Mouse (Mus musculus) MEL (cell line): ENCODE measurements at regions not wholly inside any gene's neighbourhood (a gene's known extent, or its start where the extent isn't known, plus 50 kb on each side); places are given as distances from the start of the nearest gene placed in this dataset.

Experiments used
- DNase-seq: peaks from one replicate; pipeline ENCODE4 v3.0.0; 2011; ENCODE audit warnings: low read depth, low spot score
- H3K27ac ChIP-seq: 2 replicates; pipeline ENCODE4 v1.5.1; 2012; ENCODE audit warnings: low read depth, mild to moderate bottlenecking, control low read depth, low read length, moderate library complexity; ENCODE audit not compliant: control insufficient read depth
- H3K27me3 ChIP-seq, 2 experiments: fragments of 150-350 bp in 1 of 2; sonication (generic) in 1 of 2; 2 replicates each; pipeline ENCODE4 v1.6.1; 2012; ENCODE audit warnings: low read length in 2 of 2, mild to moderate bottlenecking in 2 of 2, improper control_type of control experiment in 1 of 2, moderate library complexity in 1 of 2; ENCODE audit not compliant: insufficient read depth in 2 of 2, control insufficient read depth in 1 of 2
- H3K36me3 ChIP-seq, 2 experiments: 2 replicates each; pipeline ENCODE4 v1.6.1; 2012 to 2014; ENCODE audit warnings: low read length in 2 of 2, improper control_type of control experiment in 1 of 2, inconsistent platforms in 1 of 2, mild to moderate bottlenecking in 1 of 2; ENCODE audit not compliant: insufficient read depth in 2 of 2, control insufficient read depth in 1 of 2
- H3K4me1 ChIP-seq, 2 experiments: fragments of 150-350 bp in 1 of 2; sonication (generic) in 1 of 2; 2 replicates each; pipeline ENCODE4 v1.6.1; 2012; ENCODE audit warnings: low read length in 2 of 2, improper control_type of control experiment in 1 of 2, mild to moderate bottlenecking in 1 of 2; ENCODE audit not compliant: insufficient read depth in 2 of 2, control insufficient read depth in 1 of 2
- H3K4me3 ChIP-seq, 2 experiments: fragments of 150-350 bp in 1 of 2; sonication (generic) in 1 of 2; 2 replicates each; pipeline ENCODE4 v1.5.1; 2012; ENCODE audit warnings: low read depth in 2 of 2, low read length in 2 of 2, mild to moderate bottlenecking in 2 of 2, moderate library complexity in 2 of 2, control low read depth in 1 of 2, improper control_type of control experiment in 1 of 2; ENCODE audit not compliant: control insufficient read depth in 1 of 2, insufficient read depth in 1 of 2
- H3K79me2 ChIP-seq: 2 replicates; pipeline ENCODE4 v1.6.1; 2012; ENCODE audit warnings: mild to moderate bottlenecking, low read length, moderate library complexity; ENCODE audit not compliant: control insufficient read depth, poor library complexity, insufficient read depth
- H3K9ac ChIP-seq: 2 replicates; pipeline ENCODE4 v1.6.1; 2012; ENCODE audit warnings: low read depth, mild to moderate bottlenecking, control low read depth, low read length, moderate library complexity; ENCODE audit not compliant: control insufficient read depth, poor library complexity, severe bottlenecking
- H3K9me3 ChIP-seq: fragments of 150-350 bp; sonication (generic); replicated peaks from 2 replicates; pipeline ENCODE4 v1.6.1; 2012; ENCODE audit warnings: mild to moderate bottlenecking, low read length, improper control_type of control experiment, moderate library complexity; ENCODE audit not compliant: insufficient read depth
- CHD1 ChIP-seq: IDR thresholded peaks from 2 replicates; pipeline ENCODE4 v1.6.1; 2012; ENCODE audit warnings: low read depth, mild to moderate bottlenecking, inconsistent platforms, low read length, improper control_type of control experiment
- CTCF ChIP-seq, 3 experiments: IDR thresholded peaks in 2 of 3; conservative IDR thresholded peaks in 1 of 3; 2 replicates each; pipeline ENCODE4 v1.5.1; 2011 to 2012; ENCODE audit warnings: low read length in 3 of 3, low read depth in 2 of 3, mild to moderate bottlenecking in 2 of 3, improper control_type of control experiment in 1 of 3, inconsistent platforms in 1 of 3, mixed read lengths in 1 of 3, moderate library complexity in 1 of 3; ENCODE audit not compliant: control insufficient read depth in 1 of 3, insufficient read depth in 1 of 3, poor library complexity in 1 of 3, severe bottlenecking in 1 of 3
- E2F4 ChIP-seq: IDR thresholded peaks from 2 replicates; pipeline ENCODE4 v1.6.1; 2011; ENCODE audit warnings: low read depth, low read length, improper control_type of control experiment, borderline replicate concordance
- EP300 ChIP-seq, 2 experiments: IDR thresholded peaks; 2 replicates each; pipeline ENCODE4 v1.6.1; 2011; ENCODE audit warnings: improper control_type of control experiment in 2 of 2, low read length in 2 of 2, low read depth in 1 of 2, mild to moderate bottlenecking in 1 of 2
- GABPA ChIP-seq: IDR thresholded peaks from 2 replicates; pipeline ENCODE4 v1.6.1; 2012; ENCODE audit warnings: low read depth, mild to moderate bottlenecking, inconsistent platforms, low read length, improper control_type of control experiment, moderate library complexity
- MEF2A ChIP-seq: IDR thresholded peaks from 2 replicates; pipeline ENCODE4 v1.6.1; 2014; ENCODE audit warnings: low read depth, mild to moderate bottlenecking, inconsistent platforms, low read length, improper control_type of control experiment; ENCODE audit not compliant: poor library complexity, insufficient replicate concordance, severe bottlenecking; ENCODE audit errors: extremely low read depth
- MXI1 ChIP-seq: IDR thresholded peaks from 2 replicates; pipeline ENCODE4 v1.6.1; 2011; ENCODE audit warnings: mild to moderate bottlenecking, low read depth, low read length, improper control_type of control experiment
- MYC ChIP-seq: IDR thresholded peaks from 2 replicates; pipeline ENCODE4 v1.6.1; 2011; ENCODE audit warnings: low read depth, mild to moderate bottlenecking, low read length, improper control_type of control experiment, moderate library complexity
- POLR2AphosphoS2 ChIP-seq: IDR thresholded peaks from 2 replicates; pipeline ENCODE4 v1.6.1; 2011; ENCODE audit warnings: low read length, improper control_type of control experiment
- POLR2AphosphoS5 ChIP-seq: IDR thresholded peaks from 2 replicates; pipeline ENCODE4 v1.6.1; 2012; ENCODE audit warnings: low read depth, borderline replicate concordance, mild to moderate bottlenecking, inconsistent platforms, low read length, moderate library complexity, mixed read lengths
- SIN3A ChIP-seq: IDR thresholded peaks from 2 replicates; pipeline ENCODE4 v1.6.1; 2012; ENCODE audit warnings: low read length, improper control_type of control experiment, inconsistent platforms
- TAL1 ChIP-seq: IDR thresholded peaks from 2 replicates; pipeline ENCODE4 v1.6.1; 2012; ENCODE audit warnings: mild to moderate bottlenecking, inconsistent platforms, low read length, moderate library complexity, mixed read lengths
- UBTF ChIP-seq: IDR thresholded peaks from 2 replicates; pipeline ENCODE4 v1.6.1; 2012; ENCODE audit warnings: low read depth, mild to moderate bottlenecking, inconsistent platforms, low read length, improper control_type of control experiment, moderate library complexity, borderline replicate concordance; ENCODE audit not compliant: insufficient read depth
- USF1 ChIP-seq: IDR thresholded peaks from 2 replicates; pipeline ENCODE4 v1.6.1; 2014; ENCODE audit warnings: low read depth, mild to moderate bottlenecking, inconsistent platforms, low read length, improper control_type of control experiment, moderate library complexity
- USF2 ChIP-seq, 2 experiments: IDR thresholded peaks; 2 replicates each; pipeline ENCODE4 v1.6.1; 2011 to 2012; ENCODE audit warnings: improper control_type of control experiment in 2 of 2, low read length in 2 of 2, borderline replicate concordance in 1 of 2, inconsistent platforms in 1 of 2, low read depth in 1 of 2, mild to moderate bottlenecking in 1 of 2; ENCODE audit not compliant: insufficient read depth in 1 of 2
- ZKSCAN1 ChIP-seq: IDR thresholded peaks from 2 replicates; pipeline ENCODE4 v1.6.1; 2012; ENCODE audit warnings: low read depth, mild to moderate bottlenecking, inconsistent platforms, low read length, improper control_type of control experiment, moderate library complexity
- ZNF384 ChIP-seq: IDR thresholded peaks from 2 replicates; pipeline ENCODE4 v1.6.1; 2012; ENCODE audit warnings: low read depth, mild to moderate bottlenecking, inconsistent platforms, low read length, improper control_type of control experiment

DNA sequence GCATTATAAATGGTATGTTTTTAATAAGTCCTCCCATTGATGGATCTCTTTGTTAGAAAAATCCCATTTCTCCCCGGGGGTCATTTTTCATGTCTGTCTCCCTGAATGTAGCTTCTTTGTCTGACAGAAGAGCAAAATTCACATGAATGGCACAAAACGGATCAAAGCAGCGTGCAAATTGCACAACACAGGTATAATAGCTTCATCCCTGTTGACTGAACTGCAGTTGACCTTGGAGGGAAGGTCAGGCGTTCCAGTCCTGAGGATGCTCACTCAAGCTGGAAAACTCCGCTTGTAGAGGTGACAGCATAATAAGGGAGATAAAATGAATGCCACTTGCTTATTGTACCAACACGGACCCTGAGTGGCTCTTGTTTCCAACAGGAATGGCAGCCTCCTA lies 446.6 kb downstream of the Prim2 start:
- Histone ChIP-seq H3K9ac (no peak overlapping the region), H3K27ac (no peak overlapping the region), H3K4me3 (no peak overlapping the region), H3K27me3 (no peaks in the 10 kb centered on the region), H3K9me3 (no peaks in the 10 kb centered on the region), H3K36me3 (no peaks in the 10 kb centered on the region), H3K79me2 (no peaks in the 10 kb centered on the region), H3K4me1 (no peaks in the 10 kb centered on the region)
- no peak for DNase-seq
- TF ChIP-seq MEF2A (no peak), CTCF (IDR thresholded peaks at IDR 0.05 in 2 of 3, conservative IDR thresholded peaks at IDR 0.05 in 1 of 3; ENCODE audit: control insufficient read depth in 1 of 3, insufficient read depth in 1 of 3, low read depth in 2 of 3, low read length in 3 of 3, poor library complexity in 1 of 3, severe bottlenecking in 1 of 3) (no peak)

DNA sequence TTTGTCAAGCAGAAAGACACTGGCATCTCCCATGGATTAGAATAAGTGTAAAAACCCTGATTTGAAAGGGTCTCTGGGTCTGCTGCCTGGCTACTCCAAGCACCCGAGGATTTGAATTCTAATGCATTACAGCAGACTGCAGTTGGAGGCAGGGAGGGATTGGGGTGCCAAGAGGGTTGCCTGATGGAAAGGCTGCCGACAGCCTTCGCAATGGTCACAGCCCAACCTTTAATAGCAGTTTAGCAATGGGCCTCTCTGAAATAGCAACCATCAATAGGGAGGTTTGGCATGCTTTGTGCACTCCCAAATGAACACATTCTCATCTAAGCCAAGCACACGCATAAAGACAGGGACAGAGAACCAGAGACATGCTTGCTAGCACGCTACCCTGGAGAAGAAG lies 454.8 kb downstream of the Prim2 start:
- Histone ChIP-seq H3K4me3 (no peak overlapping the region), H3K27ac (no peak overlapping the region), H3K27me3 (no peaks in the 10 kb centered on the region), H3K4me1 (no peaks in the 10 kb centered on the region), H3K9me3 (no peaks in the 10 kb centered on the region), H3K79me2 (no peaks in the 10 kb centered on the region), H3K36me3 (no peaks in the 10 kb centered on the region), H3K9ac (no peak overlapping the region)
- DNase-seq: no peak
- TF ChIP-seq SIN3A (no peak), MEF2A (no peak), ZNF384 (no peak)

DNA sequence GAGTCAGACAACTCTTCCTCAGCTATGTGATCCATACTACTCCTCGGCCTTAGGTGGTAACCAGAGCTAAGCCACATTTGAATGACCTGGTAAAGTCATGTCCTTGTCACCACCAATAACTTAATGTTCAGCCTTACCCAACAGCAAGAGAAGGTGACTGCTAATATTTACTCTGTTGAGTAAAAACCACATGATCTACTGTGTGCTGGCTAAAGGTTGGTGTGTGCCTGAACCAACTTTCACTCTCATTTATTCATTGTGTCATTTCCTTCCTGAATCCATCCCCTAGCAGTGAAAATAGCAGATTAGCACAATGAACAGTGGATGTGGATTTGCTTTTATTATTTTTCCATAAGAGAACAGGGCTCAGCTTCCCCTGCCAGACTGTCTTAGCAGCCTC lies 455.2 kb downstream of the Prim2 start:
- no peaks in the 10 kb centered on the region for H3K36me3 ChIP-seq
- H3K4me3 ChIP-seq: no peak overlapping the region
- no peaks in the 10 kb centered on the region for H3K4me1 ChIP-seq
- H3K9ac ChIP-seq: no peak overlapping the region
- TF ChIP-seq MXI1: no peak
- no peak for TF ChIP-seq EP300 (IDR thresholded peaks at IDR 0.05; ENCODE audit: low read depth in 1 of 2, low read length in 2 of 2)
- TF ChIP-seq ZNF384: no peak
- TF ChIP-seq ZKSCAN1: no peak
- no peak for TF ChIP-seq UBTF
- no peak for TF ChIP-seq MYC
- TF ChIP-seq TAL1: no peak
- TF ChIP-seq CHD1: no peak
- TF ChIP-seq USF2 (IDR thresholded peaks at IDR 0.05; ENCODE audit: borderline replicate concordance in 1 of 2, insufficient read depth in 1 of 2, low read depth in 1 of 2, low read length in 2 of 2): no peak
- TF ChIP-seq POLR2AphosphoS2: no peak
- no peak for TF ChIP-seq USF1
- TF ChIP-seq E2F4: no peak
- no peak for TF ChIP-seq POLR2AphosphoS5
- no peak for TF ChIP-seq GABPA
- no peak for TF ChIP-seq SIN3A
- no peak for DNase-seq
- no peaks in the 10 kb centered on the region for H3K27me3 ChIP-seq
- no peaks in the 10 kb centered on the region for H3K9me3 ChIP-seq
- no peak overlapping the region for H3K27ac ChIP-seq
- no peaks in the 10 kb centered on the region for H3K79me2 ChIP-seq
